Mouse (Mus musculus): ENCODE data around the gene Coq8b. TPM values are rescaled to one million over a fixed set of nuclear protein-coding genes. Genes with fewer than 3 reads are reported as not detected.
A peak's percentile ranks its signal among the peaks of the same experiment; 100 is the strongest.

The Coq8b gene
- polyA plus RNA-seq, 1 experiment, result 28.9 TPM

DNA sequence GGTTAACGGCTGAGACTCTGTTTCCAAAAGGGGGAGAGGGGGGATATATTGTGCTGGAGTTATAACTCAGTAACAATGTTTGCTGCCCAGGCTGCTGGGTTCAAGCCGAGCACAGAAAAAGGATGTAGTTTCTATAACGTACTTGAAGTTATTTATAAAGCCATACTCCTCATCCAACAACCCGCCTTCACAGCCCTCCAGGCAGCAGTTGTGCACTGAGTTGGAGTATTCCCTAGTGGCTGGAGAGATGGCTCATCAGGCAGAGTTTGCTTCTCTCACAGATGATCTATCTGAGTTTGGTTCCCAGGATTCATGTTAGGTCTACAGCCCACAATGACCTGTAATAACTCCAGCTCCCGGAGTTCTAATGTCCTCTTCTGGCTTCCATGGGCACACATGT, 68.0 kb downstream of the Coq8b start:
- WGBS, result 69% methylated on average over 5 of the region's 5 CpGs
- Histone ChIP-seq H3K27ac (ENCODE audit: insufficient read depth, low read length) (no peak overlapping the region), H3K27me3 (ENCODE audit: control insufficient read depth, insufficient read depth, low read length) (no peaks in the 10 kb centered on the region), H3K36me3 (ENCODE audit: control insufficient read depth, insufficient read depth, low read length) (no peaks in the 10 kb centered on the region), H3K4me3 (ENCODE audit: extremely low read depth, insufficient read depth, insufficient read length) (no peak overlapping the region), H3K4me1 (ENCODE audit: control insufficient read depth, insufficient read depth, insufficient read length) (no peaks in the 10 kb centered on the region)
- TF ChIP-seq CTCF (IDR thresholded peaks at IDR 0.05; ENCODE audit: extremely low read depth, insufficient read depth, insufficient read length, insufficient replicate concordance), result no peak
- TF ChIP-seq POLR2A (IDR thresholded peaks at IDR 0.05; ENCODE audit: low read depth, low read length), result no peak
- DNase-seq (ENCODE audit: low read depth in 1 of 2, low spot score in 2 of 2), result no peak

DNA sequence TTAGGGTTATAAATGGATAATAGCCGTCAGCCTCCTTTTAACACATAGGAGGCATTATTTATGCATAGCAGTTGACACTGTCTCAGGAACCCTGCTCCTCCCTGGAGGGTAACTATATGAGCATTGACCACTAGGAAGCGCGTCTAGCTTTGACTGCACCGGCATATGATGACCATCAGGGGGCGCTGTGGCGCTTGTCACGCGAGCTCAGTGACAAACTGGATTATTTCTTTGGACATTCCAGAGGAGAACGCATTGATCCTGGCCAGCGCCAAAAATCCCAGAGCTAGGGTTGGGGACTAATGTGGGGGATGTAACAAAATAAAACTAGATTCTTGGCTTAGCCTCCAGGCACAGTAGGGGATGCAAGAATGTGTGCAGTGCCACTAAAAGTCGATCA, 69.3 kb downstream of the Coq8b start:
- WGBS, result 10% methylated on average over 11 of the region's 11 CpGs
- H3K4me3 ChIP-seq (ENCODE audit: extremely low read depth, insufficient read depth, insufficient read length), result no peak overlapping the region
- no peak overlapping the region for H3K27ac ChIP-seq (ENCODE audit: insufficient read depth, low read length)
- H3K36me3 ChIP-seq (ENCODE audit: control insufficient read depth, insufficient read depth, low read length), result no peaks in the 10 kb centered on the region
- H3K4me1 ChIP-seq (ENCODE audit: control insufficient read depth, insufficient read depth, insufficient read length), result no peaks in the 10 kb centered on the region
- H3K27me3 ChIP-seq (ENCODE audit: control insufficient read depth, insufficient read depth, low read length), result no peaks in the 10 kb centered on the region
- DNase-seq (ENCODE audit: low read depth in 1 of 2, low spot score in 2 of 2), result peak; percentile 9 to 34
- TF ChIP-seq CTCF (IDR thresholded peaks at IDR 0.05; ENCODE audit: extremely low read depth, insufficient read depth, insufficient read length, insufficient replicate concordance) (peak; percentile 82; the same call in 1 of the 2 replicates), POLR2A (IDR thresholded peaks at IDR 0.05; ENCODE audit: low read depth, low read length) (no peak)

DNA sequence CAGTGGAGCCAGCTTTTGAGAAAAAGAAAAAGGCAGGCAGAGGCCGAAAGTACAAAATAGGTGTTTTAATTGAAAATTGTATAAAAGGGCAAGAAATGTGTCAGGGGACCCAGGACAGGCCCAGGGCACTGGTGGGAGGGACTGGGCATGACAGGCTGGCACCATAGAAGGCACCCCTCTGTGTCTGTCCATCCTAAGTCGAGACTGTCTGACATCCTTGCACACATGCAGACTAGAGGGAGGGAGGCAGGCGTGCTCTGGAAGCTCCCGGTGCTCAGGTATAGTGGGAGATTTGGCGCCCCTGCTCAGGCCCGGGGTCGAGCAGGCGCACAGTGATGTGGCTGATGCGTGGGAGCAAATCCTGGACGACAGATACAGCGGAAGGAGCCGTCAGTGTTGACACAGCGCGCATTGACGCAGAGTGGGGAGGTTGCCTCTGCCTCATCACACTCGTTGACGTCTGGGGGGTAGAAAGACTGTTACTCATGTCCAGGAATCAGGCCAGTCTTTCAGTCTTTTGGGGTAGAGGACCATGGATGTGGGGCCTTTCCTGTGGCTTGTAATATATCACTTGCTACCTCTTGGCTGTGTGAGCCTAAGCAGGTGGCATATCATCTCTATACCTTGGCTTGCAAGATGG, 72.4 kb downstream of the Coq8b start:
- Histone ChIP-seq H3K4me1 (ENCODE audit: control insufficient read depth, insufficient read depth, insufficient read length) (peaks cover 2% of the 10 kb centered on the region; the same call in 1 of the 2 replicates), H3K27ac (ENCODE audit: insufficient read depth, low read length) (no peak overlapping the region), H3K4me3 (ENCODE audit: extremely low read depth, insufficient read depth, insufficient read length) (no peak overlapping the region), H3K36me3 (ENCODE audit: control insufficient read depth, insufficient read depth, low read length) (no peaks in the 10 kb centered on the region), H3K27me3 (ENCODE audit: control insufficient read depth, insufficient read depth, low read length) (no peaks in the 10 kb centered on the region)
- 82% methylated on average over 17 of the region's 17 CpGs for WGBS
- TF ChIP-seq POLR2A (IDR thresholded peaks at IDR 0.05; ENCODE audit: low read depth, low read length), result no peak
- no peak for TF ChIP-seq CTCF (IDR thresholded peaks at IDR 0.05; ENCODE audit: extremely low read depth, insufficient read depth, insufficient read length, insufficient replicate concordance)
- DNase-seq (ENCODE audit: low read depth in 1 of 2, low spot score in 2 of 2), result no peak

DNA sequence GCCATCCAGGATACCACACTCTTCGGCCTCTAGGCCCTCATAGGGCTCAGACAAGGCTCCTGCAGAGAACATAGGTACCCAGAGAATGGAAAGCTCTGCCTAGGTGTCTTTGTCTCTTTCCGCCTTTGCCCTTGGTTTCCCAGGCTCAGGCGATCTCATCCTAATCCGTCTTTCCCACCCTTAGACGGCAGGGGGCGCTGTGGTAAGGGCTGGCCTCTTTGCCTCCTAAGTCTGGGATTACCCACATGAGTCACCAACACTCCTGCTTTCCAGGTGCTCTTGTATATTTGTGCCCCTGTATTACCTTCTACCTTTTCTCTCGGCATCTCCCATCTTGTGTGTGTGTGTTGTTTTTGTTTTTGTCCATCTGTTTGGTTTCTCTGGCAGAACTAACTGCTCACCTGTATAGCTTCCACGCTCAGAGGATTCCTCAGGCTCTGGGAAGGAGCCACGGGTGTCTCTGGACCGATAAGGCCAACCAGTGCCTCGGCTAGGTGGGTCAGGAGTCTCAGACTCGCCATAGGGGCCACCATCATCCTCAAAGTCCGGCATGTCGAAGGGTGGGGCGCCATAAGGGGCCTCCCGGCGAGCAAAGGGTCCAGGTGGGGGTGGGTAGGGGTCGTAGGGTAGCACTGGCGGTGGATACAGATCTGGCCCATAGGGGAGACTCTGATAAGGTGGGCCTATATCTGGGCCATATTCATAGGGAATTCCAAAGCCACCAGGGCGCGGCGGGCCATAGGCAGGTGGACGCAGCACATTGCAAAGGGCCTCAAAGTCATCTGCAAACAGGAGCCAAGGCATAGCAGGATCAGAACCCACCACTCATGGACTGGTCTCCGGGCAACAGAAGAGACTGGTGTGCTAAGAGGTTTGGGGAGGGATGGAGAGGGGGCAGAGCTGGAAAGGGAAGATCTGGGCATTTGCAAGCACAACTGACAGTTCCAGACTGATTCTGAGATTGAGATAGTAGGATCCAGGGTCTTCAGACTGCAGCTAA, 73.6 kb downstream of the Coq8b start:
- no peaks in the 10 kb centered on the region for H3K36me3 ChIP-seq (ENCODE audit: control insufficient read depth, insufficient read depth, low read length)
- WGBS, result 80% methylated on average over 24 of the region's 24 CpGs
- no peak overlapping the region for H3K27ac ChIP-seq (ENCODE audit: insufficient read depth, low read length)
- no peak for DNase-seq (ENCODE audit: low read depth in 1 of 2, low spot score in 2 of 2)
- peaks cover 2% of the 10 kb centered on the region; the same call in 1 of the 2 replicates for H3K4me1 ChIP-seq (ENCODE audit: control insufficient read depth, insufficient read depth, insufficient read length)
- H3K4me3 ChIP-seq (ENCODE audit: extremely low read depth, insufficient read depth, insufficient read length), result no peak overlapping the region
- TF ChIP-seq POLR2A (IDR thresholded peaks at IDR 0.05; ENCODE audit: low read depth, low read length) (no peak), CTCF (IDR thresholded peaks at IDR 0.05; ENCODE audit: extremely low read depth, insufficient read depth, insufficient read length, insufficient replicate concordance) (peak; percentile 39; the same call in 1 of the 2 replicates)
- no peaks in the 10 kb centered on the region for H3K27me3 ChIP-seq (ENCODE audit: control insufficient read depth, insufficient read depth, low read length)

DNA sequence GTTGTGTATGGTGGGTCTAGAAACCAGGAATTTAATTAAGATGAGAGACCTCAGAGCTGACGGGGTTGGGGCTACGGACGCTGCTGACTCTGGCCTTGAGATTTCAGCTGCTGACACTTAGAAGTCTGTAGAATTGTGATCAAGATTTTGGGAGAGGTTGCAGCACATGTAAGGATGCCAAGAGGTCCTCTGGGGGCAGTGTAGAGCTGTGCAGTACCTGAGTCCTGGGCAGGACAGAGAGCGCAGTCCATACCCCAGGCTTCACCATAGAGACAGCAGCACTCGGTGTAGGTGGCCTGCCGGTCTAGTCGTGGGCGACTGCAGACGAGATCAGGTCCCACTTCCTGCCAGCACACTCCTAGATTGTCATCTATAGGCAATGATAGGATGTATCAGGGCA, 74.7 kb downstream of the Coq8b start:
- Histone ChIP-seq H3K27me3 (ENCODE audit: control insufficient read depth, insufficient read depth, low read length) (no peaks in the 10 kb centered on the region), H3K36me3 (ENCODE audit: control insufficient read depth, insufficient read depth, low read length) (no peaks in the 10 kb centered on the region), H3K4me3 (ENCODE audit: extremely low read depth, insufficient read depth, insufficient read length) (no peak overlapping the region), H3K4me1 (ENCODE audit: control insufficient read depth, insufficient read depth, insufficient read length) (peaks cover 2% of the 10 kb centered on the region; the same call in 1 of the 2 replicates), H3K27ac (ENCODE audit: insufficient read depth, low read length) (no peak overlapping the region)
- TF ChIP-seq CTCF (IDR thresholded peaks at IDR 0.05; ENCODE audit: extremely low read depth, insufficient read depth, insufficient read length, insufficient replicate concordance) (no peak), POLR2A (IDR thresholded peaks at IDR 0.05; ENCODE audit: low read depth, low read length) (no peak)
- DNase-seq (ENCODE audit: low read depth in 1 of 2, low spot score in 2 of 2), result no peak
- 75% methylated on average over 9 of the region's 9 CpGs for whole genome bisulfite sequencing

Other genes with a start within 250 kb of the Coq8b start
- gene Cyp2a12, start 203.9 kb upstream of the Coq8b start, polyA plus RNA-seq (2012; rRNA removed), result 0.05 TPM in 1 of 2 replicates, not detected in the other
- 0.12 and 0.34 TPM in 2 replicates for gene Cyp2f2, start 113.1 kb upstream of the Coq8b start, polyA plus RNA-seq (2012; rRNA removed)
- gene Cyp2t4, start 79.3 kb upstream of the Coq8b start, polyA plus RNA-seq (2012; rRNA removed), result not detected in 2 replicates
- 83.0 and 97.5 TPM in 2 replicates for gene Egln2, start 66.2 kb upstream of the Coq8b start, polyA plus RNA-seq (2012; rRNA removed)
- 78.8 and 111 TPM in 2 replicates for gene Rab4b, start 54.1 kb upstream of the Coq8b start, polyA plus RNA-seq (2012; rRNA removed)
- not detected in 2 replicates for gene Gm21983, start 51.9 kb upstream of the Coq8b start, polyA plus RNA-seq (2012; rRNA removed)
- gene Mia, start 51.9 kb upstream of the Coq8b start, polyA plus RNA-seq (2012; rRNA removed), result 1.0 and 2.3 TPM in 2 replicates
- gene BC024978, start 37.2 kb upstream of the Coq8b start, polyA plus RNA-seq (2012; rRNA removed), result 9.5 and 12.1 TPM in 2 replicates
- gene Snrpa, start 36.8 kb upstream of the Coq8b start, polyA plus RNA-seq (2012; rRNA removed), result 93.7 and 142 TPM in 2 replicates
- 5.9 and 7.0 TPM in 2 replicates for gene Itpkc, start 4.4 kb upstream of the Coq8b start, polyA plus RNA-seq (2012; rRNA removed)
- gene Numbl, start 25.4 kb downstream of the Coq8b start, polyA plus RNA-seq (2012; rRNA removed), result 6.1 and 7.6 TPM in 2 replicates
- gene Ltbp4, start 104.7 kb downstream of the Coq8b start, polyA plus RNA-seq (2012; rRNA removed), result 157 and 164 TPM in 2 replicates
- gene Shkbp1, start 123.0 kb downstream of the Coq8b start, polyA plus RNA-seq (2012; rRNA removed), result 130 and 166 TPM in 2 replicates
- 0.47 and 0.54 TPM in 2 replicates for gene Gm20479, start 124.4 kb downstream of the Coq8b start, polyA plus RNA-seq (2012; rRNA removed)
- 0.23 and 0.41 TPM in 2 replicates for gene Sptbn4, start 214.7 kb downstream of the Coq8b start, polyA plus RNA-seq (2012; rRNA removed)
- gene Blvrb, start 215.0 kb downstream of the Coq8b start, polyA plus RNA-seq (2012; rRNA removed), result 280 and 330 TPM in 2 replicates
- gene Sertad3, start 240.7 kb downstream of the Coq8b start, polyA plus RNA-seq (2012; rRNA removed), result 13.9 and 16.0 TPM in 2 replicates

All from spleen, adult 2 months (tissue).